Mouse (Mus musculus): Measurements from ENCODE around the gene Arih2.

Arih2 gene

GRCm38 (mm10) chr9:108649561-108650440 lies 615 bp upstream of the Arih2 start:
- no peak for DNase-seq (ENCODE audit: extremely low read depth, low read depth)

GRCm38 (mm10) chr9:108648166-108648565 lies 1.0 kb downstream of the Arih2 start:
- no peak for DNase-seq (ENCODE audit: extremely low read depth, low read depth)

- DNase-seq (ENCODE audit: extremely low read depth, low read depth) = no peak
Observed at GRCm38 (mm10) chr9:108639825-108640224, 9.4 kb downstream of the Arih2 start.

- no peak for DNase-seq (ENCODE audit: extremely low read depth, low read depth)
Observed at GRCm38 (mm10) chr9:108635415-108635814, 13.8 kb downstream of the Arih2 start.

- no peak for DNase-seq (ENCODE audit: extremely low read depth, low read depth)
Observed at GRCm38 (mm10) chr9:108633846-108634245, 15.3 kb downstream of the Arih2 start.

- peak; percentile 44 for DNase-seq (ENCODE audit: extremely low read depth, low read depth)
Observed at GRCm38 (mm10) chr9:108632375-108632774, 16.8 kb downstream of the Arih2 start.

GRCm38 (mm10) chr9:108631631-108632256 lies 17.4 kb downstream of the Arih2 start:
- DNase-seq (ENCODE audit: extremely low read depth, low read depth) = peak; percentile 78

GRCm38 (mm10) chr9:108630683-108631082 lies 18.5 kb downstream of the Arih2 start:
- peak; percentile 49 for DNase-seq (ENCODE audit: extremely low read depth, low read depth)

GRCm38 (mm10) chr9:108628141-108628540 lies 21.0 kb downstream of the Arih2 start:
- no peak for DNase-seq (ENCODE audit: extremely low read depth, low read depth)

- DNase-seq (ENCODE audit: extremely low read depth, low read depth) = no peak
Observed at GRCm38 (mm10) chr9:108626498-108626897, 22.7 kb downstream of the Arih2 start.

- no peak for DNase-seq (ENCODE audit: extremely low read depth, low read depth)
Observed at GRCm38 (mm10) chr9:108617301-108617700, 31.9 kb downstream of the Arih2 start.

GRCm38 (mm10) chr9:108611488-108611887 lies 37.7 kb downstream of the Arih2 start:
- DNase-seq (ENCODE audit: extremely low read depth, low read depth) = no peak

- DNase-seq (ENCODE audit: extremely low read depth, low read depth) = no peak
Observed at GRCm38 (mm10) chr9:108608889-108609288, 40.3 kb downstream of the Arih2 start.

GRCm38 (mm10) chr9:108607929-108608328 lies 41.3 kb downstream of the Arih2 start:
- peak; percentile 50 for DNase-seq (ENCODE audit: extremely low read depth, low read depth)

GRCm38 (mm10) chr9:108601986-108602385 lies 47.2 kb downstream of the Arih2 start:
- DNase-seq (ENCODE audit: extremely low read depth, low read depth) = no peak

GRCm38 (mm10) chr9:108600011-108600410 lies 49.2 kb downstream of the Arih2 start:
- no peak for DNase-seq (ENCODE audit: extremely low read depth, low read depth)

- DNase-seq (ENCODE audit: extremely low read depth, low read depth) = no peak
Observed at GRCm38 (mm10) chr9:108599021-108599566, 50.1 kb downstream of the Arih2 start.

- no peak for DNase-seq (ENCODE audit: extremely low read depth, low read depth)
Observed at GRCm38 (mm10) chr9:108596998-108597764, 52.0 kb downstream of the Arih2 start, which contains the start of gene P4htm. Gene P4htm (minus strand): TSS chr9:108597667.

GRCm38 (mm10) chr9:108594354-108594753 lies 54.8 kb downstream of the Arih2 start:
- DNase-seq (ENCODE audit: extremely low read depth, low read depth) = no peak

- no peak for DNase-seq (ENCODE audit: extremely low read depth, low read depth)
Observed at GRCm38 (mm10) chr9:108591462-108591861, 57.7 kb downstream of the Arih2 start.

- DNase-seq (ENCODE audit: extremely low read depth, low read depth) = no peak
Observed at GRCm38 (mm10) chr9:108589229-108589628, 60.0 kb downstream of the Arih2 start.
